Mouse (Mus musculus): ENCODE results near the gene Ppp1r1b.

Ppp1r1b gene

DNA sequence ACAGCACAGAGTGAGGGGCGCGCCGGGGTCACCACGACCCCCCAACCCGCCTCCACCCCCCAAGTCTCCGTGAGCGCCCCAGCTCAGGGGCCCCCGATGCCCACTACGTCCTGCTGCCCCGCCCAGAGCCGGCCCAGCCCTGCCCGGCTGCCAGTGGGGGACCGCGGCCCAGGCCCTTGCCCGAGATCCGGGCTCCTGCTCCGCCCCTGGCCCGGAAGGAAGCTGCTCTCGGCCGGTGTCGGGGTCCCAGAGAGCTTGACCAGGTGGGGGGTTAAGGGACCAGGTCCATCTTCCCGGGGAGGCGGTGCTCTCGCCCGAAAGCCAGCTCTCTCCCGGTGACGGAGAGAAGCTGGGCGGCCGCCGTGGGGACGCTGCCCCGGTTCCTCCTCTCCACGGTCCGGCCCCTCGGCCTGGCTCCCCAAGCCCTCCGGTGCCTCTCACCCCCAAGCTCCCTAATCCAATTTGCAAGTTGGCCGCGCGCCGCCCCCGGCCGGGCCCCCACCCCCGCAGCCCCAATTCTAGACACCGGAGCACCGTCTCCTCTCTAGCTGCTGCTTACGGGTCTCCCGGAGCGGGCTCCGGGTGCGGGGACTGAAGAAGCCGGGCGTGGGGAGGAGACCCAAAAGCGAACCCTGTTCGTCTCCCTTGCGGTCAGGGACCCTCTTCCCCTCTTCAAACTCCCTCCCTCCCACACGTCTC lies 19.7 kb upstream of the Ppp1r1b start:
- DNase-seq (ENCODE audit: low read depth): no peak

DNA sequence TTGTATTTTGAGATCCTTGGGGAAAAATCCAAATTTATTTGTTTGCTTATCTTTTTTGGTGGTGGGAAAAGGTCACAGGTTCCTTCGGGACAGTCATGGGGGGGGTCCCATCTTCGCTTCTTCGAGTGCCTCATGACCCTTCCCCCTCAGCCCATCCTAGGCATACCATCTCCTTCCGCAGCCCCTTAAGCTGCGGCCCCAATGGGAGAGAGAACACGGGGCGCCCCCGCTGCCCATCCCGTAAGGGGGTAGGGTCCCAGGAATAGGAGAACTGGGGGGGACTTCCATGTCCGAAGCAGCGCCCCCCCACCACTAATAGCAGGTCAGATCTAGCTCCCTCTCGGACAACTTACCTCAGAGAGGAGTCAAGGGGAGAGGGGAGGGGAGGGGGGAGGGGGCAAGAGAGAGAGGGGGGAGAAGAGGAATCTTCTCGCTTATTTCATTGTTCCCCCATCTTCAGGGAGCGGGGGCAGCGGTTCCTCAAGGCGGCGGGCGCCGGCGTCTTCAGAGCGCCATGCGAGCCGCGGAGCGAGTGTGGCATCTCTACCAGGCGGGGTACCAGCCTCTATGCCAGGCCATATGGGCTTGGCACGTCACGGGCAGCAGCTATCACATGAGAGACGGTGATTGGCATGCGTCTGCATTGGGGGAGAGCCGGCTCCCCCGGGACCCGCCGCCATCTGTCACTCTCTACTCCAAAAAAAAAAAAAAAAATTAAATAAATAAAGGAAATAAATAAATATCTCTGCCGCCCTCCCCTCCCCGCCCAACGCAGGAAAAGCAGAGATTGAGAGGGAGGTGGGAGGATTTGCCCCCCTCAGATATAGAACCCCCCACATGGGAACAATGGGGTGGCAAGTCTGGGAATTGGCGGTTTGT lies 18.9 kb upstream of the Ppp1r1b start, which contains the start of gene Neurod2:
Gene Neurod2 (minus strand): TSS at position 568 of the 879 bp plus-strand sequence.
- no peak for DNase-seq (ENCODE audit: low read depth)

DNA sequence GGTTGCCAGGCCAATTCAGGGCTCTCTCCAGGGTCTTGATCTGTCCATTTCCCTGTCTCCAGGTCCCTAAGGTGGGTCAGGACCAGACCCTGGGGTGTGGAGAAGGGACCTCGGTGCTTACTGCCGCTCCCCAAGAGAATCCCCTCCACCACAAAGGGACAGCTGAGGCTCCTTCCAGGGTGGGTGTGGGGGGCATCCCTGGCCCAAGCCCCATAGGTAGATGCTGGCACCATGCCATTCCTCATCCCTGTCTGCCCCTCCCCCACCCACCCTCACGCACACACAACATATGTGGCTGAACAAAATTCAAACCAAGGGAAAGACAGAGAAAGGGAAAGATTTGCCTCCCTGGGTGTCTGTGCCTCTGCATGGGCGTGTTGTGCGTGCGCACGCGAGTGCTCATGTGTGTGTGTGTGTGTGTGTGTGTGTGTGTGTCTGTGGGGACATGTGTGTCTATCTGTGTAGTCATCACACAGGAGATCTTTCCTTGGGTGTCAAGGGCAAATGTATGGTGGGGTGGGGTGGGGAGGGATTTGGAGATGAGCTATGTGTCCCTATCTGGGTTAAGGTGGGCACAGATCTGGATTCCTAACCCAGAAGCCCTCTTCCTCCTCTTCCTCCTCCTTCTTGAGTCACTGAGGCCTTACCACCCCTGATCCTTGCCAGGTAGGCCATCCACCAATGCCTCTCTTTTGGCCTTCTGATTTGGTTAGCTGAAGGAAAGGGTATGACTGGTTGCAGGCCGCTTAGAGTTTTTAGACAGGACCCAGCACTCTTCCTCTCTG lies 18.1 kb upstream of the Ppp1r1b start:
- DNase-seq (ENCODE audit: low read depth): no peak

DNA sequence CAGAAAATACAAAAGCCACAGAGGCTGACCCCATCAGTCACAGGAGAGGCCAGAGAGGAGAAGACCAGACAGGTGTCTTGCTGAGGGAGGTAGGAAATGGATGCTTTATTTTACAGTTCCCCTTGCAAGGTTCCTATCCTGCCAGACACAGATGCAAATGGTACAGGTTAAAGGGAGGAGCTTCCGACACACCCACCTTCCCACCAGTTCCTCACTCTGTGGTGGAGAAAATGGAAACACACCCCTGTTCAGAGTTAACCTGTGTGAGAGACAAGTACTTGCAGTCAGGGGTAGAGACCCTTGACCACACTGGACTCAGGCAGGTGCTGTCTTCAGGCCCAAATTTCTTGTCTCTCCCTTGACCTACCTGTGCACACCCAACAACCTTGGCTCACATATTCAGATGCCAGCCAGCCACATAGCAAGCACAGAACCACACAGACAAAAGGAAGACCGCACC lies 17.4 kb upstream of the Ppp1r1b start:
- DNase-seq (ENCODE audit: low read depth): no peak

DNA sequence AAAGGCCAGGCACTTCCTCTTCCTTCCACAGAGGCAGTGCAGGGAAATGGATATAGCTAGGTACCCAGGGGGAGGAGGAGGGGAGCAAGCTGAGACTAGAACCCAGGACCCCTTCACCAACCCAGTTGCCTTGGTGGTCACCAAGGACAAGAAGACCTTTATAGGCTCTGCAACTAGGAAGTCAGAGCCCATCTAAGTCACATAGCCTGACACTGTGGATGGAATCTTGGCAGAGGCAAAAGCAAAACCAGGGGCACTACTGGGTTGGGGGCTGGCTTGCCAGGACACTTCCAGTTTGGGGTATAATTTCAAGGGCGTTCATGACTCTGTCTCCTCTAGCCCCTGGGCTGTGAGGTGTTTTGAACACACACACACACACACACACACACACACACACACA lies 16.8 kb upstream of the Ppp1r1b start:
- DNase-seq (ENCODE audit: low read depth): no peak

DNA sequence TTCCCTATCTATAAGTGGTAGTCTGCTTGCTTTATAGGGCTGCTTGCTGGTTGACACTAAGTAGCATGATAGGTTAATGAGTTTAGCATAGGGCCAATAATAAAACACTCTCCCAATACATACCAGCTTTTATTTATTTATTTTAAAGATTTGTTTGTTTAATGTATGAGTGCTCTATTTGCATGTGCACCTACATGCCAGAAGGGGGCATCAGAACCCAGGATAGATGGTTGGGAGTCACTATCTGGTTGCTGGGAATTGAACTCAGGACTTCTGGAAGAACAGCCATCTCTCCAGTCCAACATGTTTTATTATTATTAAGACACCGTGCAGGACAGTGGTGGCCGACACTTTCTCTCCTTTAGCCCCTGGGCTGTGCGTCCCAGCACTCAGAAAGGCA lies 16.0 kb upstream of the Ppp1r1b start:
- DNase-seq (ENCODE audit: low read depth): no peak

DNA sequence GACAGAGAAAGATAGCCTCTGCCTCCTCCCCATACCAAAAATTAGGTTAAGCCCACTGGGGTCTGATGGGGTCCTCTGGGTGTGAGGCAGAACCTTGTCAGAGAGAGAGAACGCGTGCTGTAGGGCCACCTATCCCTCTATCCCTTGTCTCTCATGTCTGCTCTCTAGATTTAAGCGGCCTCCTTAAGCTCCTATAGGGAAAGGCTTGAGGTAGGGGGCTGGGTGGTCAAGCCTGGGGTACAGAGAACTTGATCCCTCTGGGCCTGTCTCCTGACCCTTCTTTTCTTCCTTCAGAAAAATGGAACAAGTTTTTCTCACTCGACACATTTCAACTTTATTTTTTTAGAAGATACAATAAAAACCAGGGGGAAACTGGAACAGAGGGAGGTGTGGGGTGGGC lies 15.4 kb upstream of the Ppp1r1b start:
- DNase-seq (ENCODE audit: low read depth): no peak

DNA sequence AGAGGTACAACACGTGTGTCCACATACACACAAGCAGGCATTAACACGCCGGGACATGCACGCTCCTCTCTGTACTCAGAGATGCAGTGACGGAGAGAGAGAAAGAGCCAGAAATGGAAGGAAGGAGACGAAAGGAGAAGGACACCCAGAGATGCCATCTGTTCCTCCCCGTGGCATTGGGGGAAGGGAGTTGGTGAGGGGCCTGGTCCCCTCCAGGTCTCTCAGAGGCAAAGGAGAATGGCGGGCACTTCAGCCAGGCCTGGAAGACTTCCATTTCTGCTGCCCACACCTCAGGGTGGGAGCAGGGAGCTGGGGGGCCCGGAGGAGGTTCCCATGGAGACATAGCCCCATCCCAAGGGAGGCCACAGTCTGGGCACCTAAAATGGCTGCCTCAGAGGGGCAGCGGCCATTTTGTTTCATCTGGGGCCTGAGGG lies 14.9 kb upstream of the Ppp1r1b start:
- DNase-seq (ENCODE audit: low read depth): no peak

DNA sequence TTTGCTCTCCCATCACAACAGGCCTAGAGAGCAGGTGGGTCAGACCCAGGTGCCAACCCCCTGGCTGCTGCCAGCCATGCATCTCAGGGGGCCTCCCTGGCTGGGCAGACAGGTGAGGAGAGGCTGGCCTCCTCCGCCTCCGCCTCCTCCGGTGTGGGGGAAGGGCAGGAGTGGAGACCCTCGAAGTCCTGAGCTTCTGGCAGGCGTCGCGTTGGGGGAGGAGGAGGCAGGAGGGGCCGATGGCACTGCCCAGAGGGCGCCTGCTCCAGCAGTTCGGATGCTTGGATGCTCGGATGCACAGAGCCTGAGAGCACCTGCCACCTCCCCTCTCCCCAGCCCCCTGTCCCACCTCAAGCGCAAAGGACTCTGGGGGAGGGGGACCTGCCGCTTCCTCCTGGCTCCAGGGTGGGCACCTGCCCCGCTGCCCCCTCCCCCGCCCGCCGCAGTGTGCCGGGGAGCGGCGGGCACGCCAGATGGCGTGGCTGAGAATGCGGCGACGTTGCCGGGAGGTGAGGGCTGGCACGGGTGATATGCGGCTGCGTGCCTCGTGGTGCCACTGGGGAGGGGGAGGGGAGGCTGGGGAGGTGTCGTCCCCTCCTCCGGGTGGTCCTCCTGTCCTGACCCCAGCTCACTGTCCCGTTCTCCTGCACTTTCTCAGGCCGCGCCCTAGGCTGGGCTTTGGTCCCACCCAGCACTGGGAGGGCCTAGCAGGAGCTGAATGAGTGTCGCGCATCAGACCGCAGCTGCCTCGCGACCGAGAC lies 14.0 kb upstream of the Ppp1r1b start:
- DNase-seq (ENCODE audit: low read depth): no peak

DNA sequence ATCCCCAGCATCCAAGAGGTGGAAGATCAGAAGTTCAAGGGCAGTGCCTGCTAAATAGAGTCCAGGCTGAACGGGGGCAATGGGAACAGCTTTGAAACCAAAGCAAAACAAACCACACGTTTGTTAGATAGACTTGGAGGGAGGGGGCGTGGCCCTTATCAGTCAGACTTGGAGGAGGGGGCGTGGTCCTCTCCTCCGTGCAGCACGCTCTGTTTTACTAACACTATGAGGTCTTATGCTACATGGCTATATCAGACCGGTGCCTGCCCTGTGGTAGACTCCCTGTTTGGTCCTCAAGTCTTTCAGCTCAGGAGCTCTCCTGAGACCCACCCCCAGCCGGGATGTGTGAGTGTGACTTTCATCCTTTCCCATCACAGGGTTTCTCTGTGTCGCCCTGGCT lies 13.0 kb upstream of the Ppp1r1b start:
- DNase-seq (ENCODE audit: low read depth): no peak

DNA sequence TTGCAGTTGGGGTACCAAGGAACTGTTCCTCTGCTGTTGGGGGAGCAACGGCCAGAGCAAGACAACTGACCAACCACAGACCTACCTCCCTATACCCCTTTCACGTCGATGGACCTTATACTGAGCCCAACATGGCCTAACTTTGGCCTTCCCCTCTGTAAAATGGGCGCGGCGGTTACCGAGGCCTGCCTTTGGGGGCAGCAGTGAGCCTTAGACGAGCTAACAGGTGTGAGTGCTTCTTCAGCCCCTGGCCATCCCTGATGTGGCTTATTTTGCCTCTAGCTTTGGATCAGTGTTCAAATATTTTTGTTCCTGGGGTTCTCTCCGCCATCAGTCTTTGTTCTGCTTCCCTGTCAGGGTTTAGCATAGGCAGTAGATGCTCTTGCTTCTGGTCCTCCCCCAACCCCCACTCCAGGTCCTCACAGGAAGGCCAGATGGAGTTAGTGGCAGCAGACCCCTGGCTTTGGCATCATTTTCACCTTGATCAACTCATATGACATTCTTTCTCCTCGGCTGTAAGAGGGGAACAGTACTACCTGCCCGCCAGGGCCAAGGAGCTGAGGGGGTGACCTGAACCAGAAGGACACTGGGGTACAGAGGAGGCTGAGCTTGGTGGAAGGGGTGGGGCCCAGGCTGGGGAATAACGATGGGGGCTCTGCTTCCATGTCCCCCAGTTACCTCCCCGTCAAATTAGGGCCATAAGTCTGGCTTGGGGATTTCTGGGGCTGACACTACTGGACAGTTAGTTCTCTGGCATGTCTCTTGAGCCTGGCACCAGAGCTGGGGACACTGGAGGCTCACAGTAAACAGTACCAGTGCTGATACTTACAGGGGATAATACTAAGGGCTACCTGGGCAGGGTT lies 11.7 kb upstream of the Ppp1r1b start:
- peak; percentile 52 for DNase-seq (ENCODE audit: low read depth)

DNA sequence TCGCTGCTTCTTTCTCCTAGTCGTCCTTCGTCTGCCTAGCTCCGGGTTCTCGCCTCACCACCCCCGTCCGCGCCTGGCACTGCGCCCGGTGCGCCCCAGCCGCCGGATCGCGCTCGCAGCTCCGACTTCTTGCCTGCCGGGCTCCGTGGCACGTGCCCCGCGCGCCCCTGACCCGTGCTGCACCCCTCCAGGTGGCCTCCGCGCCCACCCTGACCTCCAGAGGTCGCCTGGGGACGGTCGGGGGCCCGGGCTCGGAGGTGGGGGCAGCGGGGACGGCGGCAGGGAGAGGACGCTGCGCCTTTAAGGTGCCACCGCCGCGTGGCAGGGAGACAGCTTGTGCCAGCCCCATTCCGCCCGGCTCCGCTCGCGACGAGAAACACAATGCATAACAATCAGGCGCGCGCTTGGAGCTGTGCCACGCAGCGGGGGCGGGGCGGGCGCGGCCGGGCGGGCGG lies 9.7 kb upstream of the Ppp1r1b start:
- DNase-seq (ENCODE audit: low read depth): no peak

DNA sequence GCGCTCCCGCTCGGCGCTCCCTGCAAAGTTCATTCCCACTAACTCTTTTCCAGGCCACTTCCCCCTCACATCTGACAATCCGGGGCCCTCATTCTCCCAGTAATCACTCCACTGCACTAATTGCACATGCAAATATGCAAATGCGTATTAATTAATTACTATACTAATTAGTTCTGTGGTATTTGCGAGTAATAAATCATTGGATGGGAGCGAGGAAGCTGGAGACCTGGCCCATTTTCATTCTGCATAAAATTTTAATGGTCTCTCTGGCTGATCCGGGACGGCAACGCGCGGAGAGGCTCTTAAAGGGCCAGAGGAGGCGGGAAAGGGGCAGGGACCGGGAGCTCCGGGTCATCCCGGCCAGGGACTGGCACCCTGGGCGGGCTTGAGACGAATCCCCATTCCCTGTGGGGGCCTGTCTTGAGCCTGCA lies 9.1 kb upstream of the Ppp1r1b start:
- no peak for DNase-seq (ENCODE audit: low read depth)

DNA sequence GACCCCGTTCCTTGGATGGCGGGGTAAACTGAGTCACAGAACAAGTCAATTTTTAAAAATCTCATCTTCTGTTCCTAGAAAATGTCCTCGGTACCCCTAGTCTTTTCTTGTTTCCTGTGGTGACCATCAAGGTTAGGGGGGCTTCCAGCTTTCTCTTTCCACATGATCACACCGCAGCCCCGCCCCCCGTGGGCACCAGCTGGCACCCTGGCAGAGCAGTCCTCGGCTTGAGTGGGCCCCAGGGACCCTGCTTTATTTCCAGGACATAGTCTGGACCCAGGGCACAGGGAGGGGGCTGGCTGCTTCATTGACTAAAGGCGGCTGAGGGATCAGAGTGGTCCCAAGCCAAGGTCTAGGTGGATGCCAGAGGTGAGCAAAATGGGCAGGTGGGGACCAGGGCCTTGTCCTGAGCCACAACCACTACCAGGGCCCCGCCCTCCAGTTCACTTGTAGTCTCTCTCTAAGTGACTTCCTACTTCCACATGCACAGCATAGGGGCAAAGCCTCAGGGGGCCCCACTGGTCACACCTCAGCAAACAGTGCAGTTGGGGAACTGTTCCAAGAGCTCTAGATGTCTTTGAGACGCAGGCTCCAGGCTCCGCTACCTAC lies 8.4 kb upstream of the Ppp1r1b start:
- no peak for DNase-seq (ENCODE audit: low read depth)

DNA sequence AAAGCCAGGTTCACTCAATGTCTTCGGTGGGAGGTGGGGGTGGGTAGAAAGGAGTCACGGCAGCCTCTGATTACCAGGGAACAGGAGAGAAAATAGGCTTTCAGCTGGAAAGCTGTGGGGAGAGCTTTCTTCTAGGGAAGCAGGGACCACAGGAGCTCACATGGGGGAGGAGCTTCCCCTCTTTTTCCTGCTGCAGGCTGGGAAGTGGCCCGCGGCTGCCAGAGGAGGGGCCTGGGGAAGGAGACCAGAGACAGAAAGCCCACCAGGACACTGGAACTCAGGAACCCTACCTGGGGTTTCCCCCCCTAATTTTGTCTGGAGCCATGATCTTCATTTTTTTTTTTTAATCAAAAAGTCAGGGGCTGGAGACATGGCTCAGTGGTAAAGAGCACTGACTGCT lies 7.6 kb upstream of the Ppp1r1b start:
- DNase-seq (ENCODE audit: low read depth): no peak

DNA sequence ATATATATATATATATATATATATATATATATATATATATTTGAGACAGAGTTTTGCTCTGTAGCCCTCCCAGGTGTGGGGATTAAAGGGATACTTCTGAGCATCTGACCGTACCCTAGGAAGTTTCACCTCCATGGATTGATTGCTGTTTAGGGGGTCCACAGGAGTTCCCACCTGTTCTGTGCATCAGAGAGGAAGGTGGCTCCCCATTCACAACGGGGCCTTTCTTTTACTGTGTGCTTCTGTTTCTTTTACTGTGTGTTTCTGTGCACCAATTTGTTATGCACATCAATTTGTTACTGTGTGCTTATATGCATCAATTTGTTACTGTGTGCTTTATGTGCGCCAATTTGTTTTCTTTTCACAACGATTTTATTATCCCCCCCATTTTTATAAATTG lies 7.0 kb upstream of the Ppp1r1b start:
- no peak for DNase-seq (ENCODE audit: low read depth)

DNA sequence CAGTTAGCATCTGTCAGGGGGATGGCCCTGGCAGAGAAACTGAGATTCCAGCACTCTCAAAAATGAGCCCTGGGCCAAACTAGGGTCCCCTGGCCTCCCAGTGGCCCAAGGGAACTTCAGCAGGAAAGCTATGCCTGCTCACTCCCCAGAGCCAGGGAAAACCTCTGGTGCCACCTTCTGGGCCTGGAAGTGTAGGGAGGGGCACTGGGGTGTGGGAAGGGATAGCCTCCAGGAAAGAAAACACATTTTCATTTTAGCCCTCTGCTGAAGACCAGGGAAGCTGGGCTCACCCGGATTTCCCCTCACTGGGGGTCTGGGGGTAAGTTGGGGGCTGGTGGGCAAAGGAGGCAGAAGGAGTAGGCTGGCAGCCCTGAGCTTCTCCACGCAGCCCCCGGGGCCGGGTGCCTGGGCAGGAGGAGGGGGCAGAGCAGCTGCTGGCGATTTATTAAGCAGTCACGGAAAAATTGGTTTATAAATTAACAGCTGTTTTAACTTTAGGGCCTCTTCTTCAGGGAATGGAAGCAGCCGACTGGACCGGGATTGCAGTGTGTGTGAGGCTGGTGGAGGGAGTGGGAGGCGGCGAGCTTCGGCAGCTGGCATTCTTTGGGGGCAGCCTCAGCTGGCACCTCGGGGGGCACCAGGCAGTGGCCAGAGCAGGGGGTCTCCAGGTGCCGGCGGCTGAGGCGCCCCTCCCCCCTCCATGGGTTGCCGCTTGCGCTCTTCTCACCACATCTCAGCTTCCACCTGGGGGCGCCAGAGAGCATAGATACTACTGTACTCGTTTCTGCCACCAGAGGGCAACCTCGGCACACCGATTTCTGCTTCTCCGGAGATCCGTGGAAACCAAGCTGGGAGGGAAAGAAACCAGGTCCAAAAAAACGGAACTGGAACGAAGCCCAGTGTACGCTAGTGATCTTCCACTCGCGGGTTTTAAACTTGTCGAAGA lies 5.9 kb upstream of the Ppp1r1b start:
- DNase-seq (ENCODE audit: low read depth): peak; percentile 96

DNA sequence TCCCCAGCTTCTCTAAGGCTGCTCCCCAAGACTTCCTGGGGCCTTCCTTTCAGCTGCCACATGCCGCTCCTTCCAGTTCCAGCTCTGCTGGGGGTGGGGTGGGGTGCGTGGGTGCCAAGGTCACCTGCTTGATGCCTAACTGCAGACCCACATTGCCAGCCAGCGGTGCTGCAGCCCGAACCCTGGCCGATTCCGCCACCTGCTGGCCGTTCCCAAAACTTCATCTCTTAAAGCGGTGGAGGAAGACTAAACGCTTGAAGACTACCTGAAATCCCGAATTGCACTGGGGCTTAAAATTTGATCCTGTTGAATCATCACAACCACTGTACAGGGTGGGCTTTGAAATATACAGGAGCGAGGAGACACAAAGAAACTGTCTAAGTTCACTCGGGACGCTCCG lies 3.0 kb upstream of the Ppp1r1b start:
- peak; percentile 83 for DNase-seq (ENCODE audit: low read depth)

DNA sequence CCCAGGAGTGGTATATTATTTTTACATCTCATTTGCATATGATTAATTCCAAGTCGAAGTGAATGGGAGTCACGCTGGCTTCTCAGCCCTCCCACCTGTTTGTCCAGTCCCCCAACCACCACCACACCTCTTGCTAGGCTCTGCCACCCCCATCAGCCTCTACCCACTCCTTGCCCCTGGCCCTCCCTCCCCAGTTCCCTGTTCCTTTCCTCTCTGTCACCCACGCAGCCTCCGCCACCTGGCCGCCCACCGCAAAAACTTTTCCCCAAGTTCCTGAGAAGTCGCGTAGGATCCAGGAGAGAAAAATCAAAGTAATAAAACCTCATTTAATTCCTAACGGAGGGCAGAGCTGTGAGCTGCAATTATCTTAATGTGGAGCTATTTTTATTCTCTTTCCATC lies 2.0 kb upstream of the Ppp1r1b start:
- no peak for DNase-seq (ENCODE audit: low read depth)

All from naive thymus-derived CD4-positive, alpha-beta T cell, adult 2 months (primary cell).